Mouse (Mus musculus) forebrain, embryonic 14.5 days (tissue): Measurements from ENCODE around the gene Kcna7. TPM values are rescaled to one million over a fixed set of nuclear protein-coding genes. Genes with fewer than 3 reads are reported as not detected.
A peak's percentile ranks its signal among the peaks of the same experiment; 100 is the strongest.

Experiments
- ATAC-seq: fragments of 200-750 bp; cut with Nextera tagmentation; 2 replicates; pipeline ENCODE4 v1.8.0; 2017; ENCODE audit warnings: mild to moderate bottlenecking, moderate library complexity
- DNase-seq: peaks from one replicate; pipeline ENCODE4 v3.0.0-alpha.2; 2015; ENCODE audit warnings: low spot score
- H3K27ac ChIP-seq: fragments of 300-500 bp; sonication (generic); 2 replicates; pipeline ENCODE4 v1.5.1; 2014; ENCODE audit warnings: low read depth, mild to moderate bottlenecking, control low read depth, low read length, moderate library complexity
- H3K27me3 ChIP-seq: fragments of 300-500 bp; sonication (generic); replicated peaks from 2 replicates; pipeline ENCODE4 v1.6.1; 2014; ENCODE audit warnings: low read length, control low read depth, mixed read lengths; ENCODE audit not compliant: control insufficient read depth, insufficient read depth
- H3K36me3 ChIP-seq: fragments of 300-500 bp; sonication (generic); 2 replicates; pipeline ENCODE4 v1.6.1; 2014; ENCODE audit warnings: low read length, control low read depth; ENCODE audit not compliant: control insufficient read depth, insufficient read depth
- H3K4me1 ChIP-seq: fragments of 300-500 bp; sonication (generic); 2 replicates; pipeline ENCODE4 v1.6.1; 2014; ENCODE audit warnings: antibody characterized with exemption, low read length, control low read depth; ENCODE audit not compliant: control insufficient read depth, insufficient read depth
- H3K4me2 ChIP-seq: fragments of 300-500 bp; sonication (generic); 2 replicates; pipeline ENCODE4 v1.6.1; 2014; ENCODE audit warnings: mild to moderate bottlenecking, control low read depth, low read length
- H3K4me3 ChIP-seq: fragments of 300-500 bp; sonication (generic); 2 replicates; pipeline ENCODE4 v1.5.1; 2014; ENCODE audit warnings: low read depth, low read length, control low read depth
- H3K9ac ChIP-seq: fragments of 300-500 bp; sonication (generic); 2 replicates; pipeline ENCODE4 v1.6.1; 2014; ENCODE audit warnings: mild to moderate bottlenecking, low read length, control low read depth, moderate library complexity
- H3K9me3 ChIP-seq: fragments of 300-500 bp; sonication (generic); replicated peaks from 2 replicates; pipeline ENCODE4 v1.6.1; 2016; ENCODE audit warnings: low read length, control low read depth, mixed read lengths; ENCODE audit not compliant: control insufficient read depth
- WGBS: fragments of 180-500 bp; shearing (Covaris S2); extraction: QIAGEN DNeasy Blood & Tissue Kit; methylation state at CpG from one replicate; pipeline ENCODE4 v1.1.7; 2014; 5-methylcytosine and 5-hydroxymethylcytosine counted together
- polyA plus RNA-seq: library from polyadenylated mRNA; unstranded; fragments of >200 nt; fragmentation: Nextera tagmentation; extraction: Ambion mirVana; gene quantifications from 2 replicates; pipeline ENCODE4 v1.2.1, GENCODE M21; 2014

Kcna7 gene
- polyA plus RNA-seq, 1 experiment from 2014 or later, result not detected

DNA sequence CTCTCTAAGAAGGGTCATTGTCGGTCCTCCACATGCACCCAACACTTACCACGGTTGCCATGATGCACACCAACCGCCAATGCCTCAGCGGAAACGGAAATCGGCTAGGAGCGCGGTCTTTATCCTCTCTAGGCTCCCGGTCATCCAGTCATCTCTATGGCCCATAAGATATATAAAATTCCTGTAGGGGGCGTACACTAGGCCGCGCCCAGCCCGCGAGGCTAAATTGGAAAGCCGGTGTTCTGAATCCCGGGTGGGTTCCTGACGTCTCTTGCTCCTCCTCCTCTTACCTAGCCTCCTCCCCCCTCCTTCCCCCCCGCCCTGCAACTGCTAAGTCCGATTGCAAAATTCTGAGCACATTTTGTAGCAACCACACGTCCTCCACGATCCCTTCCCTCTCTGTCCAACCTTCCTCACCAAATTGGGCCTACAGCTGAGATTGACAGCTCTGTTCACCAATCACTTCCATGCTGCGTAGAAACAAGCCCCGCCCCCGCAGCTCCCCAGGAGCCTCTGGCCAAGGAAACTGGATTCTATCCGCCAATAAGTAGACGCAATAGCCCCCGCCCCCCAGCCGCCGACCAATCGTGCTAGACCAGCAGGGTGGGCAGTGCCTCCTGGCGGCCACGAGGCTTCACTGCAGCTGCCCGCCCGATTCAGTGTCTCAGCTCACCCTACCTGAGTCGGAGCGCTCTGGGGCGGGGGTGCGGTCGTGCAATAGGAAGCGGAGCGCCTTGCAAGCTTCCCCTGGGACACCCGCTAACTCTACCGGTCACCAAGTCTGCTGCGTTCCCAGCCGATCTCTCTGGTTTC, 29.0 kb downstream of the Kcna7 start, which contains the start of gene Gys1:
Gys1 (plus strand) TSS at position 642 of the 813 bp plus-strand sequence.
- peaks cover 18% of the 10 kb centered on the region for H3K4me1 ChIP-seq
- under 1% methylated on average over 45 of the region's 45 CpGs for WGBS
- H3K27ac ChIP-seq, result peak within 1 kb of the TSS; percentile 87
- peak; percentile 98 for ATAC-seq
- H3K36me3 ChIP-seq, result peaks cover 28% of the 10 kb centered on the region
- H3K4me2 ChIP-seq, result peak within 1 kb of the TSS; percentile 90
- DNase-seq, result peak; percentile 100
- H3K9me3 ChIP-seq, result no peaks in the 10 kb centered on the region
- H3K27me3 ChIP-seq, result no peaks in the 10 kb centered on the region
- H3K9ac ChIP-seq, result peak within 1 kb of the TSS; percentile 83
- peak within 1 kb of the TSS; percentile 77 for H3K4me3 ChIP-seq

DNA sequence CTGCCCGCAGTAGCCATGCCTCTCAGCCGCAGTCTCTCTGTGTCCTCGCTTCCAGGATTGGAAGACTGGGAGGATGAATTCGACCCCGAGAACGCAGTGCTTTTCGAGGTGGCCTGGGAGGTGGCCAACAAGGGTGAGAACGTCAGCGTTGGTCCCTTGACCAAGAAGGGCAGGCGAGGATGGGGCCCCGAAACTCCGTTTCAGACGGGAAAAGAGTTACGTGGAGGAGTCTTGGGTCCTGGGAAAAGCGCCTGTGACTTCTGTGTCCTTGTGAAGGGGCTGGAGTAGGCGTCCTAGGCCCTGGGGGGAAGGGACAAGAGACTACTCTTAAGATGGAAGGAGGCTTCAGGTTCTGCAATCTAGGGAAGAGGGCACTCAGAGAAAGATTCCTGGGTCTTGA, 29.6 kb downstream of the Kcna7 start:
- DNase-seq, result no peak
- Histone ChIP-seq H3K9me3 (no peaks in the 10 kb centered on the region), H3K4me2 (peak overlapping the region; percentile 63), H3K27ac (0 out of 2 replicates have a peak overlapping the region, but pooled peaks have one; percentile 6), H3K4me3 (peak overlapping the region; percentile 77), H3K36me3 (peaks cover 27% of the 10 kb centered on the region), H3K4me1 (peaks cover 18% of the 10 kb centered on the region), H3K9ac (peak overlapping the region; percentile 71), H3K27me3 (no peaks in the 10 kb centered on the region)
- ATAC-seq, result no peak
- WGBS, result 4% methylated on average over 16 of the region's 16 CpGs

DNA sequence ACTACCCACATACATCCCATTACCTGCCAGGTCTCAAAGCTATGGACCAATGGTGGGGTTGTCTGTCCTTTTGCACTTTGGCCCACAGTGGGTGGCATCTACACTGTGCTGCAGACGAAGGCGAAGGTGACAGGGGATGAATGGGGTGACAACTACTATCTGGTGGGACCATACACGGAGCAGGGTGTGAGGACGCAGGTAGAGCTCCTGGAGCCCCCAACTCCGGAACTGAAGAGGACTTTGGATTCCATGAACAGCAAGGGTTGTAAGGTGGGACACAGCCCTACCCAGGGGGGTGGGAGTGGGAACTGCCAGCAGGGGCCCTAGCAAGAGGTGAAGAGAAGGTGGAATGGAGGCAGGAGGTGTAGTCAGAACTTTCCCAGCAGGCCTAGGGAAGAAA, 31.0 kb downstream of the Kcna7 start:
- H3K4me2 ChIP-seq, result no peak overlapping the region
- H3K9me3 ChIP-seq, result no peaks in the 10 kb centered on the region
- ATAC-seq (no peak), DNase-seq (no peak)
- no peak overlapping the region for H3K9ac ChIP-seq
- H3K4me3 ChIP-seq, result no peak overlapping the region
- H3K27ac ChIP-seq, result no peak overlapping the region
- no peaks in the 10 kb centered on the region for H3K27me3 ChIP-seq
- 94% methylated on average over 5 of the region's 5 CpGs for WGBS
- peaks cover 18% of the 10 kb centered on the region for H3K4me1 ChIP-seq
- peaks cover 21% of the 10 kb centered on the region for H3K36me3 ChIP-seq

DNA sequence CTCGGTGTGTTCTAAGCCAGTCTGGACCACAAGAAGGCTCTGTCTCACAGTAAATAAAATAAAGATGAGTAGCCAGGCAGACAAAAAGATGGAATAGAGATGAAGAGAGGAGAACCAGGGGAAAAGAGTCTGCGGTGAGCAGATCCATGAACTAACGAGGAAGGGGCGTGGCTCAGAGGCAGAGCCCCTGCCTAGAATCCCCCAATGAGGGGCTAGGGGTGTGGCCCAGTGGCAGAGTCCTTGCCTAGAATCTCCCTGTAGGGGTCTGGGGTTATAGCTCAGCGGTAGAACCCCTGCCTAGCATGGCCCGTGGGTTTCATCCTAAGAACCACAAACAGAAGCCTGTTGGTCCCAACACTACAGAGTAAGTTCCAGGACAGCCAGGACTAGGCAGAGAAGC, 31.6 kb downstream of the Kcna7 start:
- 21% methylated on average over 6 of the region's 6 CpGs for WGBS
- Histone ChIP-seq H3K4me2 (no peak overlapping the region), H3K4me3 (no peak overlapping the region), H3K9me3 (no peaks in the 10 kb centered on the region), H3K4me1 (peaks cover 18% of the 10 kb centered on the region), H3K27me3 (no peaks in the 10 kb centered on the region), H3K27ac (no peak overlapping the region), H3K36me3 (peaks cover 18% of the 10 kb centered on the region), H3K9ac (no peak overlapping the region)
- ATAC-seq (no peak), DNase-seq (no peak)

DNA sequence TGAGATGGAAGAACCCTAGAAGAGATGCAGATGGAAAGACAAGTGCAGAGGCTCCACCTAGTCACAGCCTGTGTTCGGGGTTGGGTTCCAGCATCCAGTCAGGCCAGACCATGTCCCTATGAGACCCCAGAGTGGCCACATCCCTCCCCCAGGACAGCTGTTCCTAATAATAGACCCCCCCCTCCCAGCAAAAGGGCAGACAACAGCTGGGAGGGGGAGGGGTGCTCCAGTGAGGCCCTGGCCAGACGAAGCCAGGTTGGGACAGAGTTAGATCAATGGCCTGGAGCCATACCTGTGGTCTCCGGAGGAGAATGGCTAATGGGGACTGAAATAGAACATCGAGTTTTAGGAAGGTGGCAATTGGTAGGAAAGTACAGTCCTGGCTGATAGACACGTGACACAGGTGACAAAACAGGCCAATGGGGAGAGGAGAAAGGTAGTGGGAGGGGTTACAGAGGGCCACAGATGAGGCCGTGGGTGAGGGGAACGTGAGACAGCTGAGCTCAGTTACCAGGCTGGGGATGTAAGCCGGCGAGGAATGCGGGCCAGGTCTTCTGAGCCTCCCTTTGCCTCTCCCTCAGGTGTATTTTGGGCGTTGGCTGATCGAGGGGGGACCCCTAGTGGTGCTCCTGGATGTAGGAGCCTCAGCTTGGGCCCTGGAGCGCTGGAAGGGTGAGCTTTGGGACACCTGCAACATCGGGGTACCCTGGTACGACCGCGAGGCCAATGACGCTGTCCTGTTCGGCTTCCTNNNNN, 32.2 kb downstream of the Kcna7 start, which contains the start of gene Ruvbl2:
Ruvbl2 (minus strand) TSS at position 576 of the 756 bp plus-strand sequence.
- ATAC-seq, result no peak
- 20% methylated on average over 19 of the region's 19 CpGs for WGBS
- no peak for DNase-seq
- Histone ChIP-seq H3K4me2 (no peak within 1 kb of the TSS), H3K27ac (no peak within 1 kb of the TSS), H3K9ac (no peak within 1 kb of the TSS), H3K27me3 (no peaks in the 10 kb centered on the region), H3K4me3 (no peak within 1 kb of the TSS), H3K4me1 (peaks cover 18% of the 10 kb centered on the region), H3K36me3 (peaks cover 21% of the 10 kb centered on the region; the same call in 1 of the 2 replicates), H3K9me3 (no peaks in the 10 kb centered on the region)

DNA sequence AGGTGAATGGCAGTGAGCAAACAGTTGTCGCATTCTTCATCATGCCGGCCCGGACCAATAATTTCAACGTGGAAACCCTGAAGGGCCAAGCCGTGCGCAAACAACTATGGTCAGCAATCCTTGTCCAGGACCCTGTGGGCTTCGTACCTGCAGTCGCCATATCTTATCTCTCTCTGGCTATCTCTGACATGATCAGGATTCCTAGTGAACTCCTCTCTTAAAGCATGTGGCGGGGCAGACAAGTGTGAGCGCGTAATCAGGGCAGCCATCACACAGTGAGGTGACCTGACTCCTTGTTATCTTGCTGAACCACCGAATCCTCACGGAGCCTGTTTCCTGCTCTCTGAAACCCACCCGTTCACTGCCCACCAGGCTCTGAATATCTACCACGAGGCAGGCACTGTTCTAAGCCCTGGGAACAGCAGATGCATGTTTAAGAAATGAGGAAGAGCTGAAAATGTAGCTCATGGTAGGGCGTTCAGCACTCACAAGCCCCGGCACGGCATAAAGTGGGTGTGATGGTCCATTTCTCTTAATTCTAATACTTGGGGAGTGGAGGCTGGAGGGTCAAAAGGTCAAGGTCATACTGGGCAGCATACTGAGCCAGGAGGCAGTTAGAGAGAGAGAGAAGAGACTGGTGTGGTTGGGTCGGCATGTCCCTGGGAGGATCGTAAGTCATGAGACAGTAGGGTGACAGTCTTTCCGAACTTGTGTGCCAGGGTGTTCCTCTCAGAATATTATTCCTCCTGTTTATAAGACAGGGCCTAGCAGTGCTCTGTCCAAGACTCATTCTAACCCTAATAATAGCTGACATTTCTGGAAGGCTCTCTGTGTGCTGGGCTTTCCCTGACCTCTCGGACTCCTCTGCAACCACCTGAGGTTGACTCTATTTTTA, 38.3 kb downstream of the Kcna7 start:
- Histone ChIP-seq H3K9ac (no peak overlapping the region), H3K36me3 (peaks cover 53% of the 10 kb centered on the region; the same call in 1 of the 2 replicates), H3K4me2 (no peak overlapping the region), H3K27me3 (no peaks in the 10 kb centered on the region), H3K4me3 (no peak overlapping the region), H3K9me3 (no peaks in the 10 kb centered on the region), H3K4me1 (no peaks in the 10 kb centered on the region), H3K27ac (no peak overlapping the region)
- no peak for ATAC-seq
- WGBS, result 89% methylated on average over 22 of the region's 22 CpGs
- no peak for DNase-seq

DNA sequence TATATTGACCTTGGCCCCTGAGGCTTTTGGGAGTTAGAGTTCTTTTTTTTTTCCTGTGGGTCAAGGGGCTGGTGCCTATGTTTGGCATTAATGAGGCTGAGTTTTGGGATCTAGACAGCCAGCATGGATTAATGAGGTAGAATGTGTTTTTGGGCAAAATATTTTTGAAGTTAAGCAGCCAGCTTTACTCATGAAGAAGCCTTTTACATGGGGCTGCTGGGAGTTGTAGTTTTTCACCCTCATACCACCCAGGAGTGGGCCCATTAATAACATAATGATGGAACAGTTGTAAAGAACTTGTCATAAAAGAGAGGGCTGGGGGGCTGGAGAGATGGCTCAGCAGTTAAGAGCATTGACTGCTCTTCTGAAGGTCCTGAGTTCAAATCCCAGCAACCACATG, 41.1 kb downstream of the Kcna7 start:
- H3K27me3 ChIP-seq, result no peaks in the 10 kb centered on the region
- no peak overlapping the region for H3K9ac ChIP-seq
- peaks cover 44% of the 10 kb centered on the region for H3K36me3 ChIP-seq
- no peak overlapping the region for H3K4me3 ChIP-seq
- no peak overlapping the region for H3K4me2 ChIP-seq
- no peak overlapping the region for H3K27ac ChIP-seq
- no peak for DNase-seq
- H3K4me1 ChIP-seq, result no peaks in the 10 kb centered on the region
- H3K9me3 ChIP-seq, result no peaks in the 10 kb centered on the region
- no peak for ATAC-seq

DNA sequence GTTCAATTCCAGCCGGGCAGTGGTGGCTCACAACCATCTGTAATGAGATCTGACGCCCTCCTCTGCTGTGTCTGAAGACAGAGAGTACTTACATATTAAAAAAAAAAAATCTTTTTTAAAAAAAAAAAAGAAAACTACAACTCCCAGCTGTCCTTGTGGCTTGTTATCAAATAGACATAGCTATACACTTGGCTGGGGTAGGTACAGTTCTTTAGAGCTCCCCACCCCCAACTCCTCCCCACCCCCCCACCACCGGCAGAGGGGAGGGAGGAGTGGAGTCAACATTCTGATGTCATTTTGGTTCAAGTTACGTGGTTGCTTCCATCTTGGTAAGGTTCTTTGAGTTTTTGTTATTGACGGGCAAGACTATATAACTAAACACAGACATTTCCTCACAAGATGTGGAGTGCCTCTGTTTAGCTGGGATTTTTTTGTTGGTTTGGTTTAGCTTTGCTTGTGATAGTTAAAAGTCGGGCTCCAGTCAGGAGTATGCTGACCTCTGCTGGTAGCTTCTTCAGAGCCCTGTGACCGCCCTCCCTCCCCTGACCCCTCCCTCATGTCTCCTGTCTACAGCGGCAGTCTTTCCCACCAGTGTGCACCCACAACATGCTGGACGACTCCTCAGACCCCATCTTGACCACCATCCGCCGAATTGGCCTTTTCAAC, 42.0 kb downstream of the Kcna7 start:
- no peak overlapping the region for H3K4me2 ChIP-seq
- H3K4me1 ChIP-seq, result no peaks in the 10 kb centered on the region
- 44% methylated on average over 11 of the region's 11 CpGs for WGBS
- no peak overlapping the region for H3K27ac ChIP-seq
- H3K27me3 ChIP-seq, result no peaks in the 10 kb centered on the region
- H3K4me3 ChIP-seq, result no peak overlapping the region
- H3K9me3 ChIP-seq, result no peaks in the 10 kb centered on the region
- no peak for ATAC-seq
- H3K9ac ChIP-seq, result no peak overlapping the region
- DNase-seq, result no peak
- H3K36me3 ChIP-seq, result peaks cover 48% of the 10 kb centered on the region
